ENCODE assay signal across 7 mouse cellular contexts in the genomic region with DNA sequence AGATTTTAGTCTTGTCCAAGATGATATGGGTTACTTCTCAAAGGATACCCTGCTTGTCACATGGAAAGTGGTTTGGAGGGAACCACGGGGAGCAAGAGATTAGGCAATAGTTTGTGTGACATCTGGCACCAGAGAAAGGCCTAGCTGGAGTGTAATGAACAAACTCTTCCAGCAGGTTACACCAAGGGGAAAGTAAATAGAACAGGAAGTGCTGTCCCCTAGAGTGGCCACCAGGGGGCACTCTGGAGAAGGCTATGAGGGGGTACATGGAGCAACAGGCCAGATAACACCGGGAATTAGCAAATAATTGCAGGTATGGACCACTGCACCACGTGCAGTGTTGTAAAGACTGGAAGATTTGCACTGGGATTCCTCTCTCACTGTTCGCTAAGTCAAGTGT.
A peak's percentile ranks its signal among the peaks of the same experiment; 100 is the strongest.
DNase-seq lines count a peak whose midpoint lies in the region.

No protein-coding gene starts in this region.

- DNase-seq in ovary, postnatal 36 days (ENCODE audit: low spot score) = peak; percentile 71
- no peak for DNase-seq in ovary, adult 18-20 months (ENCODE audit: low spot score)
- DNase-seq in adipocyte (ENCODE audit: low spot score) = peak; percentile 74
- peak; percentile 70 for DNase-seq in cerebellum, adult 9-11 months
- peak; percentile 66 for DNase-seq in induced T-regulatory cell, adult 2 months (ENCODE audit: low read depth)
- DNase-seq in lung, postnatal 25 days (ENCODE audit: low spot score) = peak; percentile 38
- peak; percentile 54 for DNase-seq in thymus, postnatal 14 days
